ENCODE assay signal across 26 mouse cellular contexts in genomic region chr14:71936373-71937156, GRCm38 (mm10).
DNase-seq lines count a peak whose midpoint lies in the region; ATAC-seq and TF ChIP-seq lines count a peak whose summit lies in the region.
"Had no signal": no experiment of that assay in that cellular context is flagged by ENCODE, and none has a peak within 500 bp of the region (broad histone marks: within the 10 kb centered on the region; RNA-seq: fewer than 3 reads in every experiment).

No protein-coding gene starts in this region.

- H3K4me2 ChIP-seq in forebrain, embryonic 12.5 days: no peak overlapping the region
- no peak overlapping the region for H3K4me2 ChIP-seq in forebrain, embryonic 16.5 days (ENCODE audit: low read length)
- H3K4me2 ChIP-seq in hindbrain, embryonic 14.5 days (replicated peaks): no peak overlapping the region
- no peak overlapping the region for H3K4me2 ChIP-seq in hindbrain, postnatal 0 days (ENCODE audit: low read depth, low read length)
- H3K4me2 ChIP-seq: limb, embryonic 13.5 days; liver, embryonic 11.5 days; lung, embryonic 15.5 days; stomach, embryonic 15.5 days had no signal

- peaks cover 34% of the 10 kb centered on the region for H3K27me3 ChIP-seq in forebrain, embryonic 12.5 days
- H3K27me3 ChIP-seq in forebrain, embryonic 16.5 days (replicated peaks; ENCODE audit: control insufficient read depth, insufficient read depth, low read length): no peaks in the 10 kb centered on the region
- no peaks in the 10 kb centered on the region for H3K27me3 ChIP-seq in hindbrain, embryonic 14.5 days (ENCODE audit: control insufficient read depth, insufficient read depth, low read length)
- no peaks in the 10 kb centered on the region for H3K27me3 ChIP-seq in hindbrain, postnatal 0 days (ENCODE audit: insufficient read depth, low read length)
- H3K27me3 ChIP-seq: limb, embryonic 13.5 days; lung, embryonic 15.5 days; megakaryocyte, embryonic 14.5 days; stomach, embryonic 15.5 days had no signal

- no peaks in the 10 kb centered on the region for H3K36me3 ChIP-seq in forebrain, embryonic 12.5 days (replicated peaks)
- H3K36me3 ChIP-seq in forebrain, embryonic 16.5 days (ENCODE audit: control insufficient read depth, insufficient read depth): no peaks in the 10 kb centered on the region
- H3K36me3 ChIP-seq in hindbrain, embryonic 14.5 days (replicated peaks; ENCODE audit: control insufficient read depth, insufficient read depth): no peaks in the 10 kb centered on the region
- no peaks in the 10 kb centered on the region for H3K36me3 ChIP-seq in hindbrain, postnatal 0 days (ENCODE audit: insufficient read depth, low read length)
- H3K36me3 ChIP-seq: G1E; limb, embryonic 13.5 days; lung, embryonic 15.5 days; stomach, embryonic 15.5 days had no signal

- H3K4me1 ChIP-seq in forebrain, embryonic 12.5 days: peaks cover 6% of the 10 kb centered on the region; the same call in 1 of the 2 replicates
- 0 out of 2 replicates have a peak, but pooled peaks cover 2% of the 10 kb centered on the region for H3K4me1 ChIP-seq in forebrain, embryonic 16.5 days (replicated peaks; ENCODE audit: control insufficient read depth, insufficient read depth, low read length)
- no peaks in the 10 kb centered on the region; the same call in 1 of the 2 replicates for H3K4me1 ChIP-seq in hindbrain, embryonic 14.5 days (replicated peaks; ENCODE audit: control insufficient read depth, insufficient read depth, low read length)
- H3K4me1 ChIP-seq in hindbrain, postnatal 0 days (ENCODE audit: insufficient read depth, low read length): no peaks in the 10 kb centered on the region
- H3K4me1 ChIP-seq: limb, embryonic 13.5 days; lung, embryonic 15.5 days; megakaryocyte, embryonic 14.5 days; stomach, embryonic 15.5 days had no signal

- peak; percentile 45 for DNase-seq in hindbrain, embryonic 14.5 days (ENCODE audit: low spot score)
- no peak for DNase-seq in hindbrain, postnatal 0 days (ENCODE audit: low spot score)
- peak; percentile 12 for DNase-seq in retina, postnatal 1 day
- DNase-seq in retina, embryonic 14.5 days (ENCODE audit: low spot score): no peak
- no peak for DNase-seq in cerebellum, adult 11 months
- no peak for DNase-seq in c-Kit-positive CD71-positive TER-119-positive erythroid progenitor cells, embryonic 14.5 days (ENCODE audit: low spot score)
- DNase-seq: adrenal gland, adult 8-10 months; cerebellum, adult 18-20 months; cerebellum, postnatal 10 days; gastrocnemius, postnatal 14 days; heart, postnatal 14 days; kidney, adult 8-10 months; kidney, postnatal 4 days; lung, postnatal 36 days; right cerebral cortex, postnatal 25 days had no signal

- TF ChIP-seq CTCF in hindbrain, postnatal 0 days (IDR thresholded peaks at IDR 0.05; ENCODE audit: low read depth): no peak

- peak; percentile 61; the same call in 1 of the 2 replicates for ATAC-seq in forebrain, embryonic 12.5 days (ENCODE audit: low FRiP score)
- no peak for ATAC-seq in forebrain, embryonic 16.5 days
- ATAC-seq in hindbrain, embryonic 14.5 days (ENCODE audit: low FRiP score): peak; percentile 72
- ATAC-seq in hindbrain, postnatal 0 days: no peak
- ATAC-seq: intestine, embryonic 16.5 days had no signal

- H3K9me3 ChIP-seq in forebrain, embryonic 12.5 days: no peaks in the 10 kb centered on the region
- H3K9me3 ChIP-seq in forebrain, embryonic 16.5 days (ENCODE audit: control insufficient read depth, low read length): no peaks in the 10 kb centered on the region
- no peaks in the 10 kb centered on the region for H3K9me3 ChIP-seq in hindbrain, embryonic 14.5 days (ENCODE audit: control insufficient read depth, low read length)
- H3K9me3 ChIP-seq in hindbrain, postnatal 0 days (ENCODE audit: low read length): no peaks in the 10 kb centered on the region
- H3K9me3 ChIP-seq: limb, embryonic 13.5 days; lung, embryonic 15.5 days; stomach, embryonic 15.5 days had no signal

- H3K4me3 ChIP-seq in forebrain, embryonic 12.5 days (replicated peaks): no peak overlapping the region
- no peak overlapping the region for H3K4me3 ChIP-seq in forebrain, embryonic 16.5 days (replicated peaks; ENCODE audit: low read length)
- no peak overlapping the region for H3K4me3 ChIP-seq in hindbrain, embryonic 14.5 days (replicated peaks; ENCODE audit: low read length)
- H3K4me3 ChIP-seq in hindbrain, postnatal 0 days (ENCODE audit: low read length): no peak overlapping the region
- H3K4me3 ChIP-seq: erythroblast, embryonic 14.5 days; limb, embryonic 13.5 days; lung, embryonic 15.5 days; megakaryocyte, embryonic 14.5 days; stomach, embryonic 15.5 days had no signal

- H3K9ac ChIP-seq in forebrain, embryonic 12.5 days: no peak overlapping the region
- H3K9ac ChIP-seq in forebrain, embryonic 16.5 days (replicated peaks; ENCODE audit: low read depth, low read length): no peak overlapping the region
- H3K9ac ChIP-seq in hindbrain, embryonic 14.5 days: no peak overlapping the region
- H3K9ac ChIP-seq in hindbrain, postnatal 0 days (replicated peaks; ENCODE audit: low read length): no peak overlapping the region
- H3K9ac ChIP-seq: limb, embryonic 13.5 days; lung, embryonic 15.5 days; stomach, embryonic 15.5 days had no signal

- H3K27ac ChIP-seq in forebrain, embryonic 12.5 days: no peak overlapping the region
- no peak overlapping the region for H3K27ac ChIP-seq in forebrain, embryonic 16.5 days (ENCODE audit: low read length)
- 0 out of 2 replicates have a peak overlapping the region, but pooled peaks have one; percentile 18 for H3K27ac ChIP-seq in hindbrain, embryonic 14.5 days
- no peak overlapping the region for H3K27ac ChIP-seq in hindbrain, postnatal 0 days
- H3K27ac ChIP-seq: kidney, postnatal 0 days; limb, embryonic 13.5 days; lung, embryonic 15.5 days; stomach, embryonic 15.5 days had no signal

- 25% methylated on average over 6 of the region's 6 CpGs for WGBS in forebrain, embryonic 12.5 days
- 10% methylated on average over 6 of the region's 6 CpGs for WGBS in forebrain, embryonic 16.5 days
- 42% methylated on average over 6 of the region's 6 CpGs for WGBS in hindbrain, embryonic 14.5 days
- WGBS in hindbrain, postnatal 0 days: 35% methylated on average over 6 of the region's 6 CpGs

Comparison
In these comparisons a context has a peak if more than half of its experiments do, and no peak if none do; other contexts are left out.
1. ATAC-seq: peak in forebrain, embryonic 12.5 days (single experiment) and hindbrain, embryonic 14.5 days (single experiment); none in forebrain, embryonic 16.5 days (single experiment) and hindbrain, postnatal 0 days (single experiment).
2. DNase-seq: peak in hindbrain, embryonic 14.5 days (single experiment) and retina, postnatal 1 day (single experiment); none in hindbrain, postnatal 0 days (single experiment), retina, embryonic 14.5 days (single experiment), cerebellum, adult 11 months (single experiment) and c-Kit-positive CD71-positive TER-119-positive erythroid progenitor cells, embryonic 14.5 days (single experiment).